Mouse (Mus musculus) adrenal gland, postnatal 4 days (tissue): ENCODE results near the gene Dennd4b. TPM values are rescaled to one million over a fixed set of nuclear protein-coding genes. Genes with fewer than 3 reads are reported as not detected.

ENCODE experiments used
- microRNA-seq: library from miRNA; unstranded; fragments of <30 nt; microRNA quantifications from one replicate; pipeline ENCODE4 v1.2.0, GENCODE M21; 2021
- total RNA-seq, 2 experiments: library from RNA; stranded (reverse); gene quantifications; 2 replicates each; pipeline ENCODE4 v1.2.3; 2021

Dennd4b gene
- total RNA-seq, 2 experiments from 2014 or later, result 15.5 to 17.4 TPM

Small RNA genes within 50 kb of the gene (microRNA-seq; reads per million reads assigned to microRNA genes)
- gene Mir7012, result not detected

Other genes with a start within 250 kb of the Dennd4b start
- gene 4933434E20Rik, start 213.5 kb upstream of the Dennd4b start, total RNA-seq, result 10 to 100 TPM; 81.3 to 83.7 TPM
- gene Ubap2l, start 212.6 kb upstream of the Dennd4b start, total RNA-seq, result 100 to 1,000 TPM; 217 to 233 TPM
- 100 to 1,000 TPM; 234 to 246 TPM for gene Tpm3, start 192.5 kb upstream of the Dennd4b start, total RNA-seq
- gene Nup210l, start 161.1 kb upstream of the Dennd4b start, total RNA-seq, result under 1 TPM; 0.45 to 0.48 TPM
- gene Rps27, start 51.5 kb upstream of the Dennd4b start, total RNA-seq, result 1,000 to 10,000 TPM; 2,496 to 2,695 TPM
- gene Rab13, start 51.5 kb upstream of the Dennd4b start, total RNA-seq, result 10 to 100 TPM; 52.7 to 56.4 TPM
- 10 to 100 TPM; 62.8 to 64.6 TPM for gene Jtb, start 33.6 kb upstream of the Dennd4b start, total RNA-seq
- gene Creb3l4, start 21.7 kb upstream of the Dennd4b start, total RNA-seq, result under 1 TPM; 0.87 to 0.98 TPM
- 100 to 1,000 TPM; 136 TPM for gene Slc39a1, start 17.0 kb upstream of the Dennd4b start, total RNA-seq
- 10 to 100 TPM; 57.6 to 57.9 TPM for gene Crtc2, start 11.0 kb upstream of the Dennd4b start, total RNA-seq
- 100 to 1,000 TPM in 1 of 2 experiments, 10 to 100 TPM in 1; 90.7 to 105 TPM for gene Gatad2b, start 28.0 kb downstream of the Dennd4b start, total RNA-seq
- 10 to 100 TPM; 76.7 to 83.4 TPM for gene Slc27a3, start 124.8 kb downstream of the Dennd4b start, total RNA-seq
- 10 to 100 TPM; 56.4 to 57.6 TPM for gene Ints3, start 168.4 kb downstream of the Dennd4b start, total RNA-seq
- 100 to 1,000 TPM; 120 to 121 TPM for gene Npr1, start 200.7 kb downstream of the Dennd4b start, total RNA-seq
- gene Ilf2, start 210.9 kb downstream of the Dennd4b start, total RNA-seq, result 10 to 100 TPM; 81.8 to 92.6 TPM
- 10 to 100 TPM; 70.9 to 72.3 TPM for gene Snapin, start 225.8 kb downstream of the Dennd4b start, total RNA-seq
- 100 to 1,000 TPM; 137 to 138 TPM for gene Chtop, start 244.3 kb downstream of the Dennd4b start, total RNA-seq
- 10 to 100 TPM; 67.1 TPM for gene S100a1, start 249.2 kb downstream of the Dennd4b start, total RNA-seq
- gene S100a13, start 249.2 kb downstream of the Dennd4b start, total RNA-seq, result 10 to 100 TPM; 23.9 to 24.7 TPM